Mouse (Mus musculus): ENCODE results near the gene E130114P18Rik. TPM values are rescaled to one million over a fixed set of nuclear protein-coding genes. Genes with fewer than 3 reads are reported as not detected.
A peak's percentile ranks its signal among the peaks of the same experiment; 100 is the strongest.

Gene E130114P18Rik
- polyA plus RNA-seq, 1 experiment from 2014 or later = 26.3 TPM

DNA sequence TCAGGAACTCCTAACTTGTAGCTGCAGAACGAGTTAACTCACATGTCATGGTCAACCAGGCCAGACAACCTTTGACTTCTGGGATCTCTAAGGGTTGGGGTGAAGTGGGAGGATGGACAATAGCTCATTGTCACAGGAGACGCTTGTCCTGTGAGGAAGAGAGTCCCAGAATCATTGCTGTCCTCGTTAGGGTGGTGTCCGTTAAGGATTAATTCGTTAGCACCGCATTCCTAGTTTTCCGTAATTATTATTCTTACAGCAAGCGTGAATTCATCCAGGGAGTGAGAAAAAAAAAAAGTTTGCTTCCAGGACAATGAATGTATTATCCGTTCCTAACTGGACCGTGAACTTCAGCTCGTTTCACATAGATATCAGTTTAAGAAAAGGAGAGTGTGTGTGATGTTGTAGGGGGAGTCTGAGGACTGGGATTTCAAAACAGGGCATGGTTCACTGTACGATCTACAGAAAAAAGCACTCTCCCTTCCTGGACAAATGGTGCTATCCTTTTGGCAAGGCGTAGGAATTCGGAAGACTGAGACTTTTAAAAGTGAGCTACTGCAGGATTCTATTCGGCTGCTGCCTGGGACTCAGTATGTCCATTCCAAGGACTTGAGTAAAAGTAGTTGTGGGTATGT, 195.0 kb downstream of the E130114P18Rik start:
- Histone ChIP-seq H3K4me1 (replicated peaks; ENCODE audit: control insufficient read depth, insufficient read depth, low read length) (peaks cover 5% of the 10 kb centered on the region), H3K4me3 (replicated peaks; ENCODE audit: low read length) (peak overlapping the region; percentile 30), H3K27ac (peak overlapping the region; percentile 77), H3K4me2 (replicated peaks) (peak overlapping the region; percentile 37), H3K9me3 (ENCODE audit: control insufficient read depth, low read length) (no peaks in the 10 kb centered on the region), H3K9ac (peak overlapping the region; percentile 46), H3K36me3 (replicated peaks; ENCODE audit: control insufficient read depth, insufficient read depth) (no peaks in the 10 kb centered on the region), H3K27me3 (ENCODE audit: control insufficient read depth, insufficient read depth, low read length) (no peaks in the 10 kb centered on the region)
- WGBS = 25% methylated on average over 15 of the region's 15 CpGs
- DNase-seq (ENCODE audit: low spot score) = no peak
- ATAC-seq (ENCODE audit: low FRiP score) = 0 out of 2 replicates have a peak, but pooled peaks have one; percentile 29

DNA sequence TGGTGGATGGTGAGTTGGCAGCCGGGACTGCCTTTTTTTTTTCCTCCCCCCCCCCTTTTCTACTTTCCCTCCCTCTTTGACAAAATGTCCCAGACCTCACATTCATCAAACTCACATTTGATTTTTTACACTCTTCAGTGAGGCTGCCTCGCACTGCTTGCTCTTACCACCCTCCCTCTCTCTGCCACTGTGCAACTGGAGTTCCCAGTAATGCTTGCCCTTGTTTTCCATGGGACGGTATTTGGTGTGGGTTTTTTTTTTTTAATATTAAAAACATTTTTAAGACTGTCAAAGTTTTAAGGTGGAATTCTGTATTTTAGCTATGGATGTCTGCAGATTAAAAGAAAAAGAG, 195.8 kb downstream of the E130114P18Rik start:
- DNase-seq (ENCODE audit: low spot score) = peak; percentile 54
- ATAC-seq (ENCODE audit: low FRiP score) = no peak
- H3K4me2 ChIP-seq (replicated peaks) = peak overlapping the region; percentile 37
- H3K9me3 ChIP-seq (ENCODE audit: control insufficient read depth, low read length) = no peaks in the 10 kb centered on the region
- H3K27ac ChIP-seq = peak overlapping the region; percentile 77
- H3K9ac ChIP-seq = peak overlapping the region; percentile 46
- H3K4me3 ChIP-seq (replicated peaks; ENCODE audit: low read length) = peak overlapping the region; percentile 30
- peaks cover 5% of the 10 kb centered on the region for H3K4me1 ChIP-seq (replicated peaks; ENCODE audit: control insufficient read depth, insufficient read depth, low read length)
- 26% methylated on average over 3 of the region's 3 CpGs for WGBS
- no peaks in the 10 kb centered on the region for H3K27me3 ChIP-seq (ENCODE audit: control insufficient read depth, insufficient read depth, low read length)
- H3K36me3 ChIP-seq (replicated peaks; ENCODE audit: control insufficient read depth, insufficient read depth) = no peaks in the 10 kb centered on the region

DNA sequence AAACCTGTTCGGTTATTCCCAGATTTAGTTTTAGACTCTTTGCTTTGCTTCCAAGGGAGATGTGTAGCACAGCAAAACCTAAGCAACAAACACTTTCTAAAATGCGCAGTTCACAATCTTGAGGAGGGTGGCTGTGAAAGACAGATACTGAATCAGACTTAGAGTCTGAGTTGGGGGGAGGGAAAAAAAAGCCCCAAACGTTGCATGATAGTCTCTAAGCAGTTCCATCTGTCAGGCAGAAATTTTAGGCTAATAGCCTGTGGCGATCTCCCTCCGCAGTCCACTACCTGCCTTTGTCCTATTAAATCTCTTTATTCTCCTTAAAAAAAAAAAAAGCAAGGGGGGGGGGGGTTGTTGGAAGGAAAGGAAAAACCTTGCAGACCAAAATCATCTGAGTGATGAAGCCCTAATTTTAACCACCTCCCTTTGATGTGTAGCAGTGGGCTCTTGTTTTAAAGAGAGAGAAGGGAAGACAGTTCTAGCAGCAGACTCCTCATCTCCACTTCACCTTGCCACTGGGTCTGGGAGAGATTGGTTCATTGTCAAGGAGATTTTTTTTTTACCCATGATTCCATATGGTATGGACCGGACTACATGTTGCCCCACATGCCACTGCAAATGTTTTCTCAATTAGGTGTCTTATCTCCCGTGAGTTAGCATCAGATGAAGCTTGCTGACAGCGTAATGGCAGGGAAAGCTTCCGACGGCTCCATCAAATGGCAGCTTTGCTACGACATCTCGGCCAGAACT, 196.4 kb downstream of the E130114P18Rik start:
- H3K4me3 ChIP-seq (replicated peaks; ENCODE audit: low read length) = peak overlapping the region; percentile 30
- peak overlapping the region; percentile 77 for H3K27ac ChIP-seq
- H3K9ac ChIP-seq = peak overlapping the region; percentile 20; the same call in 1 of the 2 replicates
- H3K4me2 ChIP-seq (replicated peaks) = peak overlapping the region; percentile 37
- H3K27me3 ChIP-seq (ENCODE audit: control insufficient read depth, insufficient read depth, low read length) = no peaks in the 10 kb centered on the region
- H3K9me3 ChIP-seq (ENCODE audit: control insufficient read depth, low read length) = no peaks in the 10 kb centered on the region
- ATAC-seq (ENCODE audit: low FRiP score) (peak; percentile 49; the same call in 1 of the 2 replicates), DNase-seq (ENCODE audit: low spot score) (no peak)
- peaks cover 5% of the 10 kb centered on the region for H3K4me1 ChIP-seq (replicated peaks; ENCODE audit: control insufficient read depth, insufficient read depth, low read length)
- WGBS = 38% methylated on average over 12 of the region's 12 CpGs
- H3K36me3 ChIP-seq (replicated peaks; ENCODE audit: control insufficient read depth, insufficient read depth) = no peaks in the 10 kb centered on the region

DNA sequence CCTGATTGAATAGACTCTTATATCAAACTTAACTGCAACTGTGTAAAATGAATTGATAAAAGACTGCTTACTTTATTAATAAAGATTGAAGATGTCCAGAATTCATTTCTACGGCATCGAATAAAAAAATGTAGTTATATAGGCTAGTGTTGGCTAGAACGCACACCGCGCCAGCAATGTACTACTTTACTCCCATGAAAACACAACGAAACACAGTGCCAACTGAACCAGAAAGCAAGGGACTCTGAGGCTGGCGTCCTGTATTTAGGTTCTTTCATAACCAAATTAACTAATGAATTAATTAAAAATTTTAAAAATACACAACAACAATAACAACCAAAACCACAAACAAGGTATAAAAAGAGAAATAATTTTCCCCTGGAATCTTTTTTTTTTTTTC, 197.0 kb downstream of the E130114P18Rik start:
- WGBS = 62% methylated on average over 7 of the region's 7 CpGs
- DNase-seq (ENCODE audit: low spot score) = no peak
- Histone ChIP-seq H3K27me3 (ENCODE audit: control insufficient read depth, insufficient read depth, low read length) (no peaks in the 10 kb centered on the region), H3K9me3 (ENCODE audit: control insufficient read depth, low read length) (no peaks in the 10 kb centered on the region), H3K9ac (no peak overlapping the region), H3K4me1 (replicated peaks; ENCODE audit: control insufficient read depth, insufficient read depth, low read length) (peaks cover 8% of the 10 kb centered on the region), H3K27ac (peak overlapping the region; percentile 77), H3K4me3 (replicated peaks; ENCODE audit: low read length) (no peak overlapping the region), H3K36me3 (replicated peaks; ENCODE audit: control insufficient read depth, insufficient read depth) (no peaks in the 10 kb centered on the region), H3K4me2 (replicated peaks) (peak overlapping the region; percentile 37)
- ATAC-seq (ENCODE audit: low FRiP score) = no peak

DNA sequence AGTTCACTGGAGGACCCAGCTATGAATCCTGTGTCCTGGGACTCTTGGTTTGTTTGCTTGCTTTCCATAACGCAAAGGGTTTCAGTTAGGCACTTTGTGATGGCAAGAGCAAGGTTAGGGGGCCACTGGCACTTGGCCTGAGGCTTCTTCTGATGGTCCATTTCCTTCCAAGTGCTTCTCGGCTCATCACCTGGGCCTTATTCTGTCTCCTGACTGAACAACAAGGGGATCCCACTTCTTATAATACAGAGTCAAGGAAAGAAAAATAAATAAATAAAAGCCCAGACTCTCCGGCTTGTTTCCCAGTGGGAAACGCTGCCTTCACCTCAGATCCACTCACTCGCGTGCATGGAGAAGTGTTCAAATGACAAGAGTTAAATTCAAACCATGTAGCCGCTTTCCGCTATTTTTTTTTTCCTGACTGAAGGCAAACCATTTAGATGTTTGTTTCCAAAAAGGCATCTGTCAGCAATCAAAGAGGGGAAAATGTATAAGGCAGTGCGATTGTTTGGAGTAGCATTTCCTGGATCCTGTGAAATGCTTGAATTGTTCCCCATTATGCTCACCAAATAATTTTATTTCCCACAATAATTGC, 199.2 kb downstream of the E130114P18Rik start:
- Histone ChIP-seq H3K4me2 (replicated peaks) (0 out of 2 replicates have a peak overlapping the region, but pooled peaks have one; percentile 13), H3K9ac (no peak overlapping the region), H3K4me3 (replicated peaks; ENCODE audit: low read length) (no peak overlapping the region), H3K27ac (no peak overlapping the region), H3K4me1 (replicated peaks; ENCODE audit: control insufficient read depth, insufficient read depth, low read length) (peaks cover 13% of the 10 kb centered on the region), H3K36me3 (replicated peaks; ENCODE audit: control insufficient read depth, insufficient read depth) (no peaks in the 10 kb centered on the region), H3K9me3 (ENCODE audit: control insufficient read depth, low read length) (no peaks in the 10 kb centered on the region), H3K27me3 (ENCODE audit: control insufficient read depth, insufficient read depth, low read length) (no peaks in the 10 kb centered on the region)
- 71% methylated on average over 9 of the region's 9 CpGs for WGBS
- DNase-seq (ENCODE audit: low spot score) (no peak), ATAC-seq (ENCODE audit: low FRiP score) (no peak)

DNA sequence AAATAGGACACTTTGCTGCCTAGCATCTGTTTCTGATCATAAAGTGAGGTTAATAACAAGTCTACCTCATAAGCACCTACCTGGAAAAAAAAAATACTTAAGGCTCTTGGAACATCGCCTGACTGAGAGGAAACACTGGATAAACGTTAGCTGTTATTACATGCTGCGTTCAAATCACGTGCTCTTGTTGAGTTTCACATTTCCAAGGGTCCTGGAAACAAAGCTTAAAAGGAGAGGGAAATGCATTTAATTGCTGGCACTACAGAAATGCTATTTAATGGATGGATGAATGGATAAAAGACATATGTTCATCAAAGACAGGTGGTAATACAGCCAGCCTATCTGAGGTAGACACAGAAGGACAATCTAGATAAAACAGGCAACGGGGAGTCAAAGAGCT, 200.4 kb downstream of the E130114P18Rik start:
- no peak overlapping the region for H3K4me3 ChIP-seq (replicated peaks; ENCODE audit: low read length)
- ATAC-seq (ENCODE audit: low FRiP score) (no peak), DNase-seq (ENCODE audit: low spot score) (no peak)
- no peak overlapping the region for H3K27ac ChIP-seq
- H3K4me2 ChIP-seq (replicated peaks) = no peak overlapping the region
- H3K36me3 ChIP-seq (replicated peaks; ENCODE audit: control insufficient read depth, insufficient read depth) = no peaks in the 10 kb centered on the region
- no peak overlapping the region for H3K9ac ChIP-seq
- no peaks in the 10 kb centered on the region for H3K27me3 ChIP-seq (ENCODE audit: control insufficient read depth, insufficient read depth, low read length)
- WGBS = 71% methylated on average over 5 of the region's 5 CpGs
- H3K4me1 ChIP-seq (replicated peaks; ENCODE audit: control insufficient read depth, insufficient read depth, low read length) = peaks cover 13% of the 10 kb centered on the region
- no peaks in the 10 kb centered on the region for H3K9me3 ChIP-seq (ENCODE audit: control insufficient read depth, low read length)

DNA sequence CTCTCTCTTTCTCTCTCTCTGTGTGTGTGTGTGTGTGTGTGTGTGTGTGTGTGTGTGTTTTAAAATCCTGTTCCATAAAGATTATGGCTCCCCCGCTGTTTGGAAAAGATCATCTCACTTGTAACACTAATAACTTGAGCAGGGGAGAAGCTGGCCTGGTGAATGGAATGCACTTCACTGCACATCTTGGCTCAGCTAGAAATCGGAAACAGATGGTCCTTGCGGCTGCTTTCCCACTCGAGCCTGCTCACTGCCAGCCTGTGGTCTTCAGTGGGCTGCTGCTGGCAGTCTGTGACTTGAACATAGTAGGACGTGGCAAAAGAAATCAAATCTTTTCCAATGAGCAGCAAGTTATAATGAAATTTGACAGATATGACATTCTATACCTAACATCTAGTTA, 202.4 kb downstream of the E130114P18Rik start:
- no peaks in the 10 kb centered on the region for H3K36me3 ChIP-seq (replicated peaks; ENCODE audit: control insufficient read depth, insufficient read depth)
- peak overlapping the region; percentile 16; the same call in 1 of the 2 replicates for H3K27ac ChIP-seq
- H3K4me1 ChIP-seq (replicated peaks; ENCODE audit: control insufficient read depth, insufficient read depth, low read length) = peaks cover 13% of the 10 kb centered on the region
- no peak overlapping the region for H3K9ac ChIP-seq
- H3K27me3 ChIP-seq (ENCODE audit: control insufficient read depth, insufficient read depth, low read length) = no peaks in the 10 kb centered on the region
- 35% methylated on average over 5 of the region's 5 CpGs for WGBS
- peak; percentile 62; the same call in 1 of the 2 replicates for ATAC-seq (ENCODE audit: low FRiP score)
- no peaks in the 10 kb centered on the region for H3K9me3 ChIP-seq (ENCODE audit: control insufficient read depth, low read length)
- H3K4me2 ChIP-seq (replicated peaks) = no peak overlapping the region
- peak; percentile 67 for DNase-seq (ENCODE audit: low spot score)
- H3K4me3 ChIP-seq (replicated peaks; ENCODE audit: low read length) = no peak overlapping the region

DNA sequence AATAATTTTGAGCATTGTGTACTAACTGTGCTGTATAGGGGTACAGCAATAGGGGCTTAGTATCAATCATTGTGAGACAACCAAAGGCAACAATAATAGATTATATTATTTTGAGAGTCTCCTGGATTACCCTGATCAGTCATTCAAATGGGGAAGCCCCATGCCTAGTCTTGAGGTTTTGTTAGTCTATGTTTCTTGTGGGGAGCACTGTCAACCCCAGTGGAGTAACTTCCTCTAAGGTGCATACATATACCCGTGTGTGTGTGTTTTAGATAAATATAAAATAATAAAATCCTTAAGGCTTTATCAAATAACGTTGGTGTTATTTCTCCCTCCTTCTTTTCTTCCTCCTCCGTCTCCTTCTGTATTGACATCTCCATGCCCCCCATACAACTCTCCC, 208.6 kb downstream of the E130114P18Rik start:
- DNase-seq (ENCODE audit: low spot score) (no peak), ATAC-seq (ENCODE audit: low FRiP score) (no peak)
- H3K4me3 ChIP-seq (replicated peaks; ENCODE audit: low read length) = no peak overlapping the region
- H3K36me3 ChIP-seq (replicated peaks; ENCODE audit: control insufficient read depth, insufficient read depth) = no peaks in the 10 kb centered on the region
- no peak overlapping the region for H3K27ac ChIP-seq
- H3K9me3 ChIP-seq (ENCODE audit: control insufficient read depth, low read length) = no peaks in the 10 kb centered on the region
- H3K4me2 ChIP-seq (replicated peaks) = no peak overlapping the region
- 91% methylated on average over 3 of the region's 3 CpGs for WGBS
- H3K9ac ChIP-seq = no peak overlapping the region
- H3K27me3 ChIP-seq (ENCODE audit: control insufficient read depth, insufficient read depth, low read length) = no peaks in the 10 kb centered on the region
- H3K4me1 ChIP-seq (replicated peaks; ENCODE audit: control insufficient read depth, insufficient read depth, low read length) = no peaks in the 10 kb centered on the region

DNA sequence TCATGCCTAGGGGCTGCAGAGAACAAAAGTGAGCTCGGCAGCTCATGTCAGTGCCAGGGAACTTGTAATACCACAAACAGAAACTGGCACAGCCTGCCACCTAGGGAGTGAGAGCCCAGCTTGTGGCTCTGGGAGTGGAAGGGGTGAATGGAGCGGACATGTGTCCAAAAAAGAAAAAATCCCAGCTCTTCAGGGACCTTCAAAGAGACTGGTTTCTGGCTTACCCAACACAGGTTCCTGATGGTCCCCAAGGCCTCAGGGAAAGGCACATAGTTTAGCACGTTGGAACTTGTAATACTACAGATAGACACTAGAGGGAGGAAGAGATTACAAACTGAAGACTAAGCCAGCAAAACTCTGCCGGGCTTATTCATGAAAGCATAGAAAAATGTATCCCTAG, 213.2 kb downstream of the E130114P18Rik start:
- H3K4me2 ChIP-seq (replicated peaks) = no peak overlapping the region
- no peak overlapping the region for H3K27ac ChIP-seq
- no peaks in the 10 kb centered on the region for H3K4me1 ChIP-seq (replicated peaks; ENCODE audit: control insufficient read depth, insufficient read depth, low read length)
- ATAC-seq (ENCODE audit: low FRiP score) (no peak), DNase-seq (ENCODE audit: low spot score) (peak; percentile 51)
- H3K27me3 ChIP-seq (ENCODE audit: control insufficient read depth, insufficient read depth, low read length) = no peaks in the 10 kb centered on the region
- 36% methylated on average over 4 of the region's 4 CpGs for WGBS
- no peak overlapping the region for H3K4me3 ChIP-seq (replicated peaks; ENCODE audit: low read length)
- H3K9ac ChIP-seq = no peak overlapping the region
- H3K36me3 ChIP-seq (replicated peaks; ENCODE audit: control insufficient read depth, insufficient read depth) = no peaks in the 10 kb centered on the region
- H3K9me3 ChIP-seq (ENCODE audit: control insufficient read depth, low read length) = no peaks in the 10 kb centered on the region
